Mouse (Mus musculus): ENCODE results near the gene Cyp46a1.

Gene Cyp46a1

DNA sequence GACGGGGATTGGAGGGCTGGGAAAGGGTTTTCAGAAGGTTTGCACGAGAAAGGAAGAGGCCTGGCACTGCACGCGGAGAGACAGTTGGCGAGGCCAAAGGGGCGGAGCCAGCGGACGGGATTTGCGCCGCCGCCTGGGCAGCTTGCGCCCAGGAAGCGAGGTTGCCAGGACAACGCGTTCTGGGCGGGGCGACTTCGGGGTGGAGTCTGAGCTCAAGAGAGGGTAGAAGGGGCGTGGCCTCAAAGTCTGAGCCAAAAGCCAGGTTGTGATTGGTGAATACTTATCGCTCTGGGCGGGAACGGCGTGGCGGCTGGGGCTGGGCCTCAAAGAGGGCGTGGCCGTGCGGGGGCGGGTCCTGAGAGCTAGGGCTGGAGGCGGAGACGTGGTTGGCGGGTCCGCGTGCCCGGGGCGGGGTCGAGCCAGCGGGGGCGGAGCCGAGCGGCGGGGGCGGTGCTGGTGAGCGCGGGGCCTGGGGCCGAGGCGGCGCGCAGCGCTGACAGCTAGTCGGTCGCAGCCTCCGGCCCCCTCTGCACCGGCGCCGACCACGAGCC lies at the start of gene Cyp46a1:
Gene Cyp46a1 (plus strand): TSS at position 487 of the 551 bp plus-strand sequence.
- peak; percentile 99 for DNase-seq (ENCODE audit: low spot score)

DNA sequence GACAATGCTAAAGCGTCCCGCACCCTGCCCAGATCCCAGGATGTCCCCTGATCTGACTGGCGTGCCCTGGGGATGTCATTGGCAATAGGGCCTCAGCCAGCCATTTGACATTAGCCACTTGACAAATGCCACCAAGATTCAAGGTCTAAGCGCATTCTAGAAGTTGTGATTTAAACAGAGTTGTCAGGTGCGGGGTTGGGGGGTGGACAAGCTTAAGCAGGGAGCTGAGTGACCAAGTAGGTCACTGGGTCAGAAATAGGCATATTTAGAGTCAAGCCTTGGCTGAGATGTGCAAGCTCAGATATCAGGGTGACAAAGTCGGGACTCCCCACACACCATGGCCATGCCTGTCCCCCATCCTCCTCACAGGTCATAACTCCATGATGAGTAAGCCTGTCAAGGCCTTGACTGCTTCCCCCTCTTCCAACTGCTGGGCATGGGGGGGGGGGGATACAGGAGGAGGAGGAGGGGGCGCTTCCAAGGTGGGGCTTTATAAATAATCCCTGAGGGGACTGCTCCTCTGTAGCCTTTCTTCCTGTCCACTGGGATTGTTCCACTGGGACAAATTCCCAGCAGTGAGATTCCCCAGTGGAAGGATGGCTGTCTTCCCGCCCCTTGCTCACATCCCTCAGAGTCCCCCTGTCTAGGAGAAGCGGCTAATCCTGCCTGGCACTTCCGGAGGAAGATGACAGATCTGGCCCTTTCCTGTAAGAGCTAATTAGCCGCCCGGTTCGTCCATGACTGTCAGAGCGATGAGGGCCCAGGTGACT lies 49.5 kb upstream of the Cyp46a1 start:
- DNase-seq (ENCODE audit: low spot score): no peak

DNA sequence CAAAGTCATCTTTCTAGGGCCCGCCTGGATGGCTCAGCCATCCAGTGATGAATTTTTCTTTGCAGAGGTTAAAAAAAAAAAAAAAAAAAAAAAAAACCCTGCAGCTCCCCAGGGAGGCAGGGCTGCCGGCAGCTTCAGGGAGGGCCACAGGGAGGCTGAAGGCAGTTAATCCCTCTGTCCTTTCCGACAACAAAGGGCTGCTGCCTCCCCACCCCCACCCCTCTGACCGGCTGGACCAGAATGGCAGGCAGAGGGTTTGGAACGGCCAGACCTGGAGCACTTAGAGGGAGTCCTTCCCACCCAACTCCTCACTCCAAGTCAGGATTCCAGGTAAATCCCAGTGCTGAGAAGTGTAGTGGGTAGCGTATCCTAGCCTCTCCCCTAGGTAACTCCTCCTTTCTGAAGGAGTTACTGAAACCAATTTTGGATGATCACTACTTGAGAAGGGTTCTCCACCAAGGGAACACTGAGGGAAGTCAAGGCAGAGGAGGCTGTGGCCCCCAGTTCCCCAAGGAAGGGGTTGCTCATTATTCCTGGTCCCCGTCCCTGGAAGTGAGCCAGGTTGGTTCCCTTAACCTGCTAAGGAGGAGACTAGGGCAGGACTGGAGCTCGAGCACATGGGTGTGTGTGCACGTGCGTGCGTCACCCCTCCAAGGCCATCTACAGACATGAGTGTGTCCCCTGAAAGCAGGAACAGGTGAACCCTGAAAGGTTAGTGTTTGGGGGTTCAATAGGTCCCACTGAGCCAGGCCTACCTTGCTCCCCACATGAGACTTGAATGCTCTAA lies 48.8 kb upstream of the Cyp46a1 start:
- DNase-seq (ENCODE audit: low spot score): no peak

DNA sequence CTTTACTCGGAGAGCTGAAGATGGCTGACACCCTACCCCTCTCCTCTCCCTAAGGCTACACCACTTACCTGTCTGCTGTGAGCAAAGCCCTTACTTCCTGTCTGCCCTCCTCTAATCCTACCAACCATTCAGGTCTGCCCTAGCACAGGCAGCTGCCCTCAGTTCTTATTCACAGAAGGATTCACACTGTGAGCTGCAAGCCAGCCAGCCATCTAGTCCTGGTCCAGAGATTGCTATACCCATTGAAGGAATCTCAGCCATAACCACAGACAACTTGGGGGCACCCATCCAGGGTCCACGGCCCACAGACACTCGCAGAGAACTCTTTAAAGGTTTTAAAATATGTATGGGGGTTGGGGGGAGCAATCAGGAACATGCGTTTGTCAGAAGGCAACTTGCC lies 47.8 kb upstream of the Cyp46a1 start:
- no peak for DNase-seq (ENCODE audit: low spot score)

DNA sequence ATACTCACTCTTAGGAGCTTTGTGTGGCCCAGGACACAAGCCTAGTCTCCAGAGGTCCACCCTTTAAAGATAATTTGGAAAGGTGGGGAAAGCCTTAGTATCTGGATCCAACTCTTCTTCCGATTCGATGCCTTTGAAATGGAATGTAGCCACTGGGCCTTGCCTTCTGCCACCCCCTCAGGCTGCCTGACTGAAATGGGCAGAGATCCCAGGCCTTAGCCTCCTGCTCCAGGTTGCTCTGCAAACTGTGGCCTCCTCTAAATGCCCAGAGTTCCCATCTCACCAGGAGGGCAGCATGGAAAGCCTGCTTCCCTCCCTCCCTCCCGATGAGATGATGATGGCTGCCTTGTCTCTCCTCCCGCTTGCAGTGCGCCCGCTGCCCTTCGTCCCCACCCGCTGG lies 47.2 kb upstream of the Cyp46a1 start:
- DNase-seq (ENCODE audit: low spot score): no peak

DNA sequence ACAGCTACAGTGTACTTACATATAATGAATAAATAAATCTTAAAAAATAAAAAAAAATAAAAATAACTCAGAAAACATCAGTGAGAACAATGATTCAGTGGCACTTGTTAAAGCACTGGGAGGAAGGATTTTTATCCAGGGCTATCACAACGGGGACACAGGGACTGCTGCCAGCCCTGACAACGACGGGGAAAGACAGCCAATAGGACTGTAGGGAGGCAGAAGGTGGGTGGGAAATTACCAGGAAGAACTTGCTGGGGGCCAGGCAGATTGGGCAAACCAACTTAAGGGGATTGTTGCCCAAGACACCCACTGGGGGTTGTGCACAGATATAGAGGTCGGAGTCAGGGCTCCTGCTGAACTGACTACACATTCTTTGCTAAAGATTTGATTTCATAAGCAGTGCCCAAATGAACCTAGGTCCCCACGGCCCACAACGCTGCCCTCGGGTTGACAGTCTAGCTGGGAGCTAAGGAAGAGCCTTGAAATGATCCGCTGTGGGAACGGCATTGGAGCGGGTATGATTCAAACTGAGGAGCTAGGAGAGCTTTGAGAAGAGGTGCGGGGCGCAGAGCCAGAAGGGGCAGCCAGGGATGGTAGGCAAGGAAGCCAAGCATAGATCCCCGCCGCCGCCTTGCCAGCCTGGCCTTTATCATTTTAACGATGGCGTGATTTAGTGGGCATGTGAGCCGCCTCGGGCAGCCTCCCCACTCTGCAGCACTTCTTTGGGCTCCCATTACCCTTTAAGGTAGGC lies 45.9 kb upstream of the Cyp46a1 start:
- DNase-seq (ENCODE audit: low spot score): no peak

DNA sequence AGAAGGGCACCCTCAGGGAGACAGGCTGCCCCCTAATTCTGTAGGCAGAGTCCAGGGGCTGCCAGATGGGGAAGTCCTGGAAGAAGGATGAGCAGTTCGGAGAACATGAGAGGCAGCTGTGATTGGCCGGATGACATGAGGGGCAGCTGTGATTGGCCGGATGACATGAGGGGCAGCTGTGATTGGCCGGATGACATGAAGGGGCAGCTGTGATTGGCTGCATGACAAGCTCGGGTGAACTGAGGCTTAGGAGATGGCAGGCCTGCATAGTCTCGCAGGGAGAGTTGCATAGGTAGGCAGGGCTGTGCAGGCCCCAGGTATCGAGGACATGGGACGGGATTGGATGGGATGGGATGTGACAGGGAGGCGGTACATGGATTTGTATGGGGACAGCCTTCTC lies 41.8 kb upstream of the Cyp46a1 start:
- DNase-seq (ENCODE audit: low spot score): no peak

DNA sequence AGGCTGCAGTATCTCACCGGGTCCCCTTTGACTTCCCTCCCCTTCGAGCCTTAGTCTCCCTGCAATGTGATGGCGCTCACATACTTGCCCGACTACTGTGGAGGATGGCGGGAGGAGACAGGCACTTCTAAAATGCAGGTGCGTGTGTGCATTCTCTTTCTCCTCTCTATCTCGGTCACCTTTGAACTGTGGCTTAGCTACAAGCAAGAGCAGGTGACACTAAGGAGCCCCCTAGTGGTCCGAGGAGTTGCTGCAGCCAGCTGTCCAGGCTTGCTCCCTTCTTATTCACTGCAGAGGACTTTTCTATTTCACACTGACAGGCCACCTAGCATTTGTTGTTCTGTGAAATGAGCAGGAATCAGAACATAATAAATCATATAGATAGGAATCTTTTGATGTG lies 41.2 kb upstream of the Cyp46a1 start:
- DNase-seq (ENCODE audit: low spot score): peak; percentile 62

DNA sequence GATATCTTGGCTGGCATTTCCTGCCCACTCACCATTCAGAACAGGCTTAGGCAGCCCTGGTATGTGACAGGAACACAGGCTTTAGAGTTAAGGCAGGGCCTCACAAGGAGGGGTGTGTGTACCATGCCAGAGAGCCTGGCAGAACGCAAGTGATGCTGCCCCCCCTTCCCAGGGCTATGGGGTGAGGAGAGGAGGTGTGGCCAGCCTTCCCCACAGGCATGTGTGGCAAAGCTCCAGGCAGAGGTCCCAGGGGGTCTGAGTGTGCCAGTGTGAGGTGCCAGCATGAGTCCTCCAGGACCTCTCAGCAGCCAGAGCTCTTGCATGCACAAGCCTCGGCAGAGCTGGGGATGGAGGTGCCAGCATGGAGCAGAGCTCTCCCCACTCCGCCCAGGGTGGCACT lies 39.6 kb upstream of the Cyp46a1 start:
- DNase-seq (ENCODE audit: low spot score): peak; percentile 34

DNA sequence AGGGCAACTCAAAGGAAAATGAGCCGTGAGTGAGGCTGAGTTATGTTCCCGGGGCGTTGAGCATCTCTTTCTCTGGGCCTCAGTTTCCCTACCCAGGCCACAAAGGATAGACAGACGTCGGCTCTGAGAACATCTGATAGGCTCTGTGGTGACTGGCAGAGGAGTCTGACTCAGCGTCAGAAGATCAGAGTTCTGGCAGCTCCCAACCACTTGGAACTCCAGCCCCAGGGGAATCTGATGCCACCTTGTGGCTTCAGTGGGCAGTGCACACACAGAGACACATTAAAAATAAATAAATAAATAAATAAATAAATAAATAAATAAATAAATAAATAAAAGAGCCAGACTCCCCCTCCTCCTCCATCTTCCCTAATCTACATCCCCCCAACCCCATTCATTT lies 37.1 kb upstream of the Cyp46a1 start:
- DNase-seq (ENCODE audit: low spot score): no peak

DNA sequence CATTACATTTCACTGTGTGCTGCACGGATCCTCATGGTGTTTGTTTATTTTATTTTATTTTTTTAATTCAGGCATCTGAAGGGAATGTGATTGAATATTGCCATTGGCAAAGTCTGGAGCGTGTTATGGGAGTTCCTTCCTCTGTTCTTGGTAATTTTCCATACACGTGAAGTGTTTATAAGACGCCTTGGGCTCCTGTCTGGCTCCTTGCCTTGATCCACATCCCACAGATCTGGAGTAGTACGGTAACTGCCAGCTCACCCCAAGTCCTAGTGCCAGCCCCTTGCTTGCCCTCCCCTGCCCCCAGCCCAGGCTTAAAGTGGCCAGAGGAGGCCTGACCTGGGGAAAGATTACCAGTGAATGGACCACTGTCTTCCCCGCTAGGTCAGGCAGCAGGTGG lies 33.2 kb upstream of the Cyp46a1 start:
- no peak for DNase-seq (ENCODE audit: low spot score)

DNA sequence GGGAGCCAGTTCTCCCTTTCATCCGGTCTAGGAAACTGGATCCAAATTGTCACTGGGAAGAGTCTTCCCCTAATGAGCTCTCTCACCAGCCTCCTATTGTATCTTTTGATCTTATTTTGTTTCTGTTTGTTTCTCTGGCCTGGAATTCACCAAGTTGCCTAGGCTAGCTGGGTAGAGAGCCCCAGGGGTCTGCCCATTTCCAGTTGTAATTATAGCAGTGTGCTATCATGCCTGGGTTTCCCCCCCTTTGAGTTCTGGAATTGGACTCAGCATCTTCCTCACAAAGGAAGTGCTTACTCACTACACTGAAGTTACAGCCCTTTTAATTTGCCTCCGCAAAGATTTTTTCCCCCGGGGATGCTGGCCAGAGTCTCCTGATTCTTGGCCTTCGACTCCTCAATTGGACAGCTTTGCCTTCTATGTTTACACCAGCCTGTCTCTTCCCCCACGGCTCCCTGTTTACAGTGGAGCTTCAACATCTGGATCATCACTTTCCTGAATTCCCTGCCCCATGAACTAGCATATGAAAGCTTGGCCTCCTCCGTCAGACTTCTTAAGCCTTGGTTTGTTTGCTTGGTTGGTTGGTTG lies 30.3 kb upstream of the Cyp46a1 start:
- no peak for DNase-seq (ENCODE audit: low spot score)

DNA sequence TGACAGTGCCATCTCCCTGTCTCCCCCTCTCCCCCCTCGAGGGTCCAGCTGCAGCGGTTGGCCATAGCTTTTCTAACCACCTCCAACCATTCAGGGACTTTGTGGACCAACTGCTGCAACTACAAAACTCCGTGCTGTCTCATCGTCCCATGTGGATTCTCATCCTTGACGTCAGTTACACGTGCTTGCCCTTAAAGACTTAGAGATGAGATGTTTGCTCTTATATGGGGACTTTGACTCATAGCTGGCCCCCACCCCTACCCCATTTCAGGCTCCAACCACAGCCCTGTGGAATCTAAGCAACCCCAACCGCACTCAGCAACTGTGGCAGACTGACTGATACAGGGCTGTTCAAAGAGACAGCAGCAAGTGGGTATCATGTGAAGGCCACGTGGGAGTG lies 29.0 kb upstream of the Cyp46a1 start:
- DNase-seq (ENCODE audit: low spot score): no peak

DNA sequence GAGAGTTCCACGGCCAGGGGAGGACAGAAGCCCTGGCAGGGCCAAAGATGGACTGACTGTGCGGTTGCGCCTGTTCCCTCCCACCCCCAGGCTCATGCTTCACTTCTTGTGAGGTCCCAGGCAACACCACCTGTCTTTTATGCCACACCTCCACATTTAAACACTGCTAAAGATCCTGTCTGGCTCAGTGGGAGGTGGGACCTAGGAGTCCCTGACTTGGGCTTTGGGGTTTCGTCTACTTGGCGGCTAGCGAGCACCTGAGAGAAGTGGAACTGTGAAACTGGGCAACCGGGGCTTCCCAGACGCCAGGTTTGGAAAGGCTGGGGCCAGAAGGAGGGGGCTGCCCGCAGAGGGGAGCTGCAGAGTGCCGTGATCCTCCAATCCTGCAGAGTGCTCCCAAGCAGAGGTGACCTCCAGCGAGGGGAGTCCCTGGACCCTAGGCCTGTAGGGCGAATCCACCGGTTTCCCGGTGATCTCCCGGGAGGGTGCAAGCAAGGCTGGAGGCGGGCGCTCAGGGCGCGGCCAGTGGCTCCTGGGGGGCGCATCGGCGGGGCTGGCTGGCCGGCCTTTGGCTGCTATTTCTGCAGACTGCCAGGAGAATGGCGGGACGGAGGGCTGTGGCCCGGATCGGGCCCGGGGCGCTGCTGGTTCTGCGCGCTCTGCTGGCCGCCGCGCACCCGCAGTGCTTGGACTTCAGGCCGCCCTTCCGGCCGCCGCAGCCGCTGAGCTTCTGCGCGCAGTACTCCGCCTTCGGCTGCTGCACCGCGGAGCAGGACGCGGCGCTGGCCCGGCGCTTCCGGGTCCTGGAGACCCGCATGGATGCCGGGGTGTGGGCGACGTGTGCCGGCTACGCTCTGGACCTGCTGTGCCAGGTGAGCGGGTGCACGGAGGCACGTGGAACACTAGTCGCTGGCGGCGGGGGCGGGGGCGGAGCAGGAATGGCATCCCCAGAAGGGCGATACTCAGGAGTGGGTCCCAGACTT lies 28.1 kb upstream of the Cyp46a1 start, which contains the start of gene Hhipl1:
Gene Hhipl1 (plus strand): TSS at position 459 of the 983 bp plus-strand sequence.
- peak; percentile 43 for DNase-seq (ENCODE audit: low spot score)

DNA sequence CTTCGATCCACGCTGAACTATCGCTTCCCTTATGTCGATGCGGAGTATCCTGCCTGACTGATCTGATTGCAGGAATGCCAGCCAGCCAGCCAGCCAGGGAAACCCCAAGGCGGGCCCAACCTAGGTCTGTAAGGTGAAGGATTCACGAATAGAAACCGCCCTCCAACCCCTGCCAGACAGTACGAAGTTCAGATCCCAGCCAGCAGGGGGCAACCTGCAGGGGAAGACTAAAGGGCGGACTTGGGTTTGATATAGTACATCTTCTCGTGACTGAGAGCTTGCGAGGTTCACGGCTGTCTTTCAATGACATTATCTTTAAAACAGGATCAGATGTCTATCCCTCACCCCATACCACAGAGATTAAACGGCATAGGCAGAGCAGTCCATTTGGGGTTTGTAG lies 26.6 kb upstream of the Cyp46a1 start:
- peak; percentile 54 for DNase-seq (ENCODE audit: low spot score)

DNA sequence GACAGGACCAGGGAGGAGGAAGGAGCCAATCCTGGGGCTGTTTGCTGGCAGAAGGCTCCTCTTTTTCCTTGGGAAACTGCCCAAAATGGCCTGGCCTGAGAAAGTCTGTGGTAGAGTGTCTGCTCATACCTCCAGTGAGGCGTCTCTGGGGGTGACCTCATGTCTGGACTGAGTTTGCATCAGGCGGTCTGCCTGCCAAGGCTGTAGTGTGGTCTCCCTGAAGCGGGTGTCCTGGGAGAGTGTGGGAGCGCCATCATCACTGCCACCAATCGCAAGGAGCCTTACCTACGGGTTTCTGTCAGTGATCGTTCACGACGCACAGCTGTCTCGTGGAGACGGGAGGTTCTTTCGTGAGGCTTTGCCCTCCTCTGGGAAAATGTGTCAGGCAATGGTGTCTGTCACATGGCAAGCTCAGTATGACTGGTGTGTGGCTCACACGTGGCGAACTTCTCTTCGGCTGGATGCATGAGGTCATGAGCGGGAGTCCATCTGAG lies 25.8 kb upstream of the Cyp46a1 start:
- DNase-seq (ENCODE audit: low spot score): peak; percentile 25

DNA sequence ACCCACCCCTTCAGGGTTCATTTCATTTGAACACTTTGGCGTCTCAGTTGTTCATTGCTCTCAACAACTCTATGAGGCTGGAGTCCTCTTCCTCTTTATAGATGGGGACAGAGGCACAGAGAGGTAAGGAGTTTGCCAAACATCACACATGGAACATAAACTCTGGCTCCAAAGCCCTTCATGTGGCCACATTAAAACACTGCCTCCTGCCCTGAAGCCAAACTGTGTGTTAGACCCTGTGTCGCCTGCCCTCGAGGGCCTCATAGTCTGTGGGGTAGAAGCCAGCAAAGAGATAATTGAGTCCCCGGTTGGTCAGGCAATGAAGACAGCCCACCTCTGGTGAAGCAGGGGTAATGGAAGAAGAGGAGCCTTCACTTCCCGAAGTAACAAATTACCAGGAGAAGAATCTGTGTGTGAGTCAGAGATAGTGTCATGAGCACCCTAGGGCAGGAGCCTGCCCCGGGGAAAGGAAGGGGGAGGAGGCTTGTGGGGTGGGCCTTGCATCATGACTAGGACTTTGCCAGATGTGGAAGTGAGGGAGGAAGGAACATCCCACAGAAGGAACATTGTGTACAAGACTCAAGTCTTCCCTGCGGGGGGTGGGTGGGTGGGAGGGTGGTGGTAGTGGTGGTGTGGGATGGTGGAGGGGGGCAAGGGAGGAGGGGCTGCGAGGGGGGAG lies 24.9 kb upstream of the Cyp46a1 start:
- DNase-seq (ENCODE audit: low spot score): no peak

DNA sequence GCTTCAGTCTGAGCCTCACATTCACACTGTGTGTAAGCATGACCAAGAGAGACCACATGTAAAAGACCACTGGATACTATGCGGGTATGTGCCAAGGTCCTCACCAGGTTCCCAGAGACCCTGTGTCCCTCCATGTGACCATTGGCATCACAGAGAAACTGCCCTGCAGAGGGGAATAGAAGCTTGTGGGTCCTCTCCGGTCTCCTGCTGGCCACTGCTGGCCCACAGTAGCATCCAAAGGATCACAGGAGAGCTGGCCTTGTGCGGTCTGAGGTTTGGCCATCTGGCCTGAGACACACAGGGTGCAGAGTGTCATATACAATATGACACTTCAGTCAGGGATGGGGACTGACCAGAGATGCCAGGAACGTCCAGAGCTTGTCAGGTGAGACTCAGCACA lies 24.1 kb upstream of the Cyp46a1 start:
- no peak for DNase-seq (ENCODE audit: low spot score)

DNA sequence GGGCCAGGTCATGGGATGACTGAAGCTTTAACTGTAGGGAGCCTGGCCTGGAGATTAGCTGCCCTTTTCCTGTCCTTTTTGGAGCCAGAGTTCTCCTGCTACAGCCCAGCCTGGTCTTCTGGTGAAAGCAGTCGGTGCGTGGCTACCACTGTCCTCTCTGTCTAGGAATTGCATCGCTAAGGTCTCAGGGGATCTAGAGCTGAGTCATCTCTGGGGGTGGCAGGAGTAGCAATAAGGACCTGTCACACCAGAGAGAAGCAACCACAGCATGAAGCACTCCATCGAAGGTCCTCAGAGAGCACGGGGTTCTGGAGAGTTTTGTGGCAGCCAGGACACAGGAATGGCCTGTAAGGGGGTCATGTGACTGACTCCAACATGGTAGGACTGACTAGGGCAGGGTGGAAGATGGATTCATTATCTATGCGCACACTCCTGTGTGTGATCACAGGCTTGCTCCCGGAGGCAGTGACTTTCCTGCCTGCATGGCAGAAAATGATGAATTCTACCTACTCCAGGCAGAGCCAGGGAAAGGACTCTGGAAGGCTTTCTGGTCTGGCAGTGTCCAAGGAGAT lies 23.6 kb upstream of the Cyp46a1 start:
- DNase-seq (ENCODE audit: low spot score): no peak
